Mouse (Mus musculus): ENCODE data around the gene Ranbp2. TPM values are rescaled to one million over a fixed set of nuclear protein-coding genes. Genes with fewer than 3 reads are reported as not detected.

Ranbp2 gene
- 10 to 100 TPM; 60.7 to 80.4 TPM for total RNA-seq (2021)
- polyA plus RNA-seq (2012; rRNA removed) = 0.59 and 1.2 TPM in 2 replicates
- long read RNA-seq, full-length matches to known transcripts = 1 of 1 reads
- long read RNA-seq, partial matches to known transcripts = 0 of 1 reads
- long read RNA-seq, other reads (novel, unspliced or antisense) = 0 of 1 reads

GRCm38 (mm10) chr10:58446384-58447279 is at the start of gene Ranbp2:
TSS of gene Ranbp2 (plus strand) at chr10:58446920.
- DNase-seq = peak; percentile 98

- no peak for DNase-seq
Observed at GRCm38 (mm10) chr10:58398941-58399340, 47.8 kb upstream of the Ranbp2 start.

GRCm38 (mm10) chr10:58401838-58402237 is 44.9 kb upstream of the Ranbp2 start:
- DNase-seq = peak; percentile 15

GRCm38 (mm10) chr10:58404639-58405038 is 42.1 kb upstream of the Ranbp2 start:
- DNase-seq = no peak

GRCm38 (mm10) chr10:58405285-58405948 is 41.3 kb upstream of the Ranbp2 start:
- no peak for DNase-seq

- DNase-seq = peak; percentile 41
Observed at GRCm38 (mm10) chr10:58405949-58406305, 40.8 kb upstream of the Ranbp2 start.

- DNase-seq = no peak
Observed at GRCm38 (mm10) chr10:58412331-58412730, 34.4 kb upstream of the Ranbp2 start.

GRCm38 (mm10) chr10:58412852-58413251 is 33.9 kb upstream of the Ranbp2 start:
- DNase-seq = no peak

GRCm38 (mm10) chr10:58416702-58417101 is 30.0 kb upstream of the Ranbp2 start:
- no peak for DNase-seq

GRCm38 (mm10) chr10:58418290-58418971 is 28.3 kb upstream of the Ranbp2 start:
- no peak for DNase-seq

- no peak for DNase-seq
Observed at GRCm38 (mm10) chr10:58427930-58428329, 18.8 kb upstream of the Ranbp2 start.

GRCm38 (mm10) chr10:58445850-58446249 is 870 bp upstream of the Ranbp2 start:
- no peak for DNase-seq

- no peak for DNase-seq
Observed at GRCm38 (mm10) chr10:58447280-58447781, 611 bp downstream of the Ranbp2 start.

GRCm38 (mm10) chr10:58451575-58451974 is 4.9 kb downstream of the Ranbp2 start:
- no peak for DNase-seq

- no peak for DNase-seq
Observed at GRCm38 (mm10) chr10:58452185-58452584, 5.5 kb downstream of the Ranbp2 start.

GRCm38 (mm10) chr10:58459896-58460295 is 13.2 kb downstream of the Ranbp2 start:
- no peak for DNase-seq

- no peak for DNase-seq
Observed at GRCm38 (mm10) chr10:58477086-58477755, 30.5 kb downstream of the Ranbp2 start.

GRCm38 (mm10) chr10:58478071-58478578 is 31.4 kb downstream of the Ranbp2 start:
- DNase-seq = no peak

GRCm38 (mm10) chr10:58479954-58480490 is 33.3 kb downstream of the Ranbp2 start:
- DNase-seq = no peak

- DNase-seq = no peak
Observed at GRCm38 (mm10) chr10:58491031-58491430, 44.3 kb downstream of the Ranbp2 start.

- no peak for DNase-seq
Observed at GRCm38 (mm10) chr10:58495637-58496036, 48.9 kb downstream of the Ranbp2 start.
